Mouse (Mus musculus) testis, adult 2 months (tissue): ENCODE measurements around the gene Btbd19.

ENCODE experiments used
- CTCF ChIP-seq: fragments of 200-500 bp; IDR thresholded peaks from 2 replicates; pipeline ENCODE4 v1.5.1; 2012; ENCODE audit warnings: low read depth, mild to moderate bottlenecking, inconsistent platforms, low read length, moderate library complexity; ENCODE audit not compliant: control insufficient read depth, insufficient read depth, insufficient replicate concordance
- POLR2A ChIP-seq: fragments of 200-500 bp; IDR thresholded peaks from 2 replicates; pipeline ENCODE4 v1.6.1; 2012; ENCODE audit warnings: low read depth, mild to moderate bottlenecking, inconsistent platforms, low read length, moderate library complexity; ENCODE audit not compliant: control insufficient read depth

GRCm38 (mm10) chr4:117131198-117131597, 5.7 kb upstream of the Btbd19 start:
- TF ChIP-seq CTCF, result no peak
- TF ChIP-seq POLR2A, result no peak
